Mouse (Mus musculus): ENCODE measurements around the gene Clstn2. TPM values are rescaled to one million over a fixed set of nuclear protein-coding genes. Genes with fewer than 3 reads are reported as not detected.

Gene Clstn2
- total and polyA plus RNA-seq, 3 experiments: not detected

GRCm38 (mm10) chr9:98025548-98025947 is 7.4 kb downstream of the Clstn2 start:
- no peaks in the 10 kb centered on the region for H3K36me3 ChIP-seq (ENCODE audit: control insufficient read depth in 1 of 2, insufficient read depth in 2 of 2, low read length in 2 of 2)
- no peaks in the 10 kb centered on the region for H3K4me1 ChIP-seq (ENCODE audit: control insufficient read depth in 1 of 2, insufficient read depth in 2 of 2, low read length in 2 of 2)
- no peak overlapping the region for H3K27ac ChIP-seq (ENCODE audit: control insufficient read depth, low read depth, low read length)
- TF ChIP-seq TAL1 (IDR thresholded peaks at IDR 0.05; ENCODE audit: low read length) (no peak), ZNF384 (IDR thresholded peaks at IDR 0.05; ENCODE audit: low read depth, low read length) (no peak), MXI1 (IDR thresholded peaks at IDR 0.05; ENCODE audit: low read depth, low read length) (no peak), MAFK (IDR thresholded peaks at IDR 0.05; ENCODE audit: borderline replicate concordance, low read depth, low read length) (no peak), BHLHE40 (IDR thresholded peaks at IDR 0.05; ENCODE audit: borderline replicate concordance, low read depth, low read length) (no peak), ZKSCAN1 (IDR thresholded peaks at IDR 0.05; ENCODE audit: low read depth, low read length) (no peak), EP300 (IDR thresholded peaks at IDR 0.05; ENCODE audit: low read depth in 1 of 2, low read length in 2 of 2) (no peak), UBTF (IDR thresholded peaks at IDR 0.05; ENCODE audit: borderline replicate concordance, insufficient read depth, low read depth, low read length) (no peak), MYB (IDR thresholded peaks at IDR 0.05; ENCODE audit: low read depth, low read length) (no peak), TCF12 (IDR thresholded peaks at IDR 0.05; ENCODE audit: low read depth, low read length) (no peak), USF2 (IDR thresholded peaks at IDR 0.05; ENCODE audit: borderline replicate concordance in 1 of 2, insufficient read depth in 1 of 2, low read depth in 1 of 2, low read length in 2 of 2) (no peak)
- no peak for DNase-seq (ENCODE audit: low read depth, low spot score)
- no peak overlapping the region for H3K4me3 ChIP-seq (ENCODE audit: control insufficient read depth in 1 of 2, insufficient read depth in 1 of 2, low read depth in 2 of 2, low read length in 2 of 2)
- no peak overlapping the region for H3K9ac ChIP-seq (ENCODE audit: control insufficient read depth, low read depth, low read length, poor library complexity, severe bottlenecking)
- no peaks in the 10 kb centered on the region for H3K79me2 ChIP-seq (ENCODE audit: control insufficient read depth, insufficient read depth, low read length, poor library complexity)
- H3K27me3 ChIP-seq (ENCODE audit: control insufficient read depth in 1 of 2, insufficient read depth in 2 of 2, low read length in 2 of 2): no peaks in the 10 kb centered on the region
- H3K9me3 ChIP-seq (replicated peaks; ENCODE audit: insufficient read depth, low read length): no peaks in the 10 kb centered on the region

- no peak overlapping the region for H3K27ac ChIP-seq (ENCODE audit: control insufficient read depth, low read depth, low read length)
- no peaks in the 10 kb centered on the region for H3K9me3 ChIP-seq (replicated peaks; ENCODE audit: insufficient read depth, low read length)
These were observed 9.9 kb downstream of the Clstn2 start for GRCm38 (mm10) chr9:98023069-98023468.

More at GRCm38 (mm10) chr9:98023069-98023468, 9.9 kb downstream of the Clstn2 start:
- no peaks in the 10 kb centered on the region for H3K79me2 ChIP-seq (ENCODE audit: control insufficient read depth, insufficient read depth, low read length, poor library complexity)
- DNase-seq (ENCODE audit: low read depth, low spot score): no peak
- H3K36me3 ChIP-seq (ENCODE audit: control insufficient read depth in 1 of 2, insufficient read depth in 2 of 2, low read length in 2 of 2): no peaks in the 10 kb centered on the region
- H3K27me3 ChIP-seq (ENCODE audit: control insufficient read depth in 1 of 2, insufficient read depth in 2 of 2, low read length in 2 of 2): no peaks in the 10 kb centered on the region
- TF ChIP-seq GABPA (IDR thresholded peaks at IDR 0.05; ENCODE audit: low read depth, low read length) (no peak), CHD2 (IDR thresholded peaks at IDR 0.05; ENCODE audit: low read length) (no peak), TBP (IDR thresholded peaks at IDR 0.05; ENCODE audit: low read depth, low read length) (no peak), EP300 (IDR thresholded peaks at IDR 0.05; ENCODE audit: low read depth in 1 of 2, low read length in 2 of 2) (no peak), TAL1 (IDR thresholded peaks at IDR 0.05; ENCODE audit: low read length) (no peak), POLR2A (IDR thresholded peaks at IDR 0.05; ENCODE audit: control insufficient read depth in 1 of 2, insufficient read depth in 1 of 2, low read depth in 1 of 2, low read length in 2 of 2, poor library complexity in 1 of 2) (no peak), JUND (IDR thresholded peaks at IDR 0.05; ENCODE audit: low read depth, low read length) (no peak), ZC3H11A (IDR thresholded peaks at IDR 0.05; ENCODE audit: low read depth, low read length) (no peak), RCOR1 (IDR thresholded peaks at IDR 0.05; ENCODE audit: low read depth, low read length) (no peak), ZKSCAN1 (IDR thresholded peaks at IDR 0.05; ENCODE audit: low read depth, low read length) (no peak), POLR2AphosphoS5 (IDR thresholded peaks at IDR 0.05; ENCODE audit: borderline replicate concordance, low read depth, low read length) (no peak), TCF12 (IDR thresholded peaks at IDR 0.05; ENCODE audit: low read depth, low read length) (no peak), ZNF384 (IDR thresholded peaks at IDR 0.05; ENCODE audit: low read depth, low read length) (no peak), MEF2A (IDR thresholded peaks at IDR 0.05; ENCODE audit: extremely low read depth, insufficient replicate concordance, low read depth, low read length, poor library complexity, severe bottlenecking) (no peak), ELF1 (IDR thresholded peaks at IDR 0.05; ENCODE audit: low read depth, low read length) (no peak), MAZ (IDR thresholded peaks at IDR 0.05; ENCODE audit: low read depth, low read length) (no peak), HCFC1 (IDR thresholded peaks at IDR 0.05; ENCODE audit: low read depth, low read length) (no peak), CHD1 (IDR thresholded peaks at IDR 0.05; ENCODE audit: low read depth, low read length) (no peak), GATA1 (IDR thresholded peaks at IDR 0.05; ENCODE audit: low read depth, low read length) (no peak), MAX (IDR thresholded peaks at IDR 0.05; ENCODE audit: low read length) (no peak)
- H3K9ac ChIP-seq (ENCODE audit: control insufficient read depth, low read depth, low read length, poor library complexity, severe bottlenecking): no peak overlapping the region
- no peaks in the 10 kb centered on the region for H3K4me1 ChIP-seq (ENCODE audit: control insufficient read depth in 1 of 2, insufficient read depth in 2 of 2, low read length in 2 of 2)
- H3K4me3 ChIP-seq (ENCODE audit: control insufficient read depth in 1 of 2, insufficient read depth in 1 of 2, low read depth in 2 of 2, low read length in 2 of 2): no peak overlapping the region
